Mouse (Mus musculus): ENCODE data around the gene Slc39a7.
A peak's percentile ranks its signal among the peaks of the same experiment; 100 is the strongest.

GRCm38 (mm10) chr17:34038878-34039561, 7.5 kb upstream of the Slc39a7 start, which contains the start of gene Col11a2:
- peak; percentile 17; the same call in 1 of the 2 replicates for TF ChIP-seq POLR2A (IDR thresholded peaks at IDR 0.05; ENCODE audit: extremely low read depth, insufficient read depth, low read length)
- no peak for TF ChIP-seq CTCF (IDR thresholded peaks at IDR 0.05; ENCODE audit: extremely low read depth, insufficient read depth, low read length)

All from cortical plate, adult 2 months (tissue).